Mouse (Mus musculus) cortical plate, adult 2 months (tissue): ENCODE measurements around the gene Olfr25. TPM values are rescaled to one million over a fixed set of nuclear protein-coding genes. Genes with fewer than 3 reads are reported as not detected.

Experiments used
- H3K27ac ChIP-seq: fragments of 200-500 bp; 2 replicates; pipeline ENCODE4 v1.5.1; 2012; ENCODE audit warnings: low read length, control low read depth, inconsistent platforms; ENCODE audit not compliant: insufficient read depth
- H3K4me1 ChIP-seq: fragments of 200-500 bp; 2 replicates; pipeline ENCODE4 v1.6.1; 2011; ENCODE audit warnings: low read length; ENCODE audit not compliant: control insufficient read depth, insufficient read depth
- H3K4me3 ChIP-seq: fragments of 200-500 bp; 2 replicates; pipeline ENCODE4 v1.5.1; 2011; ENCODE audit warnings: mild to moderate bottlenecking, low read length, control low read depth; ENCODE audit not compliant: insufficient read depth
- CTCF ChIP-seq: fragments of 200-500 bp; IDR thresholded peaks from 2 replicates; pipeline ENCODE4 v1.5.1; 2011; ENCODE audit warnings: mild to moderate bottlenecking, control low read depth, low read length; ENCODE audit not compliant: insufficient read depth; ENCODE audit errors: extremely low read depth
- POLR2A ChIP-seq: fragments of 200-500 bp; IDR thresholded peaks from 2 replicates; pipeline ENCODE4 v1.6.1; 2011; ENCODE audit warnings: mild to moderate bottlenecking, low read length, control low read depth; ENCODE audit not compliant: insufficient read depth; ENCODE audit errors: extremely low read depth
- polyA plus RNA-seq: library from polyadenylated mRNA; depleted of rRNA; stranded (reverse); fragments of >200 nt; gene quantifications from 2 replicates; pipeline ENCODE4 v1.2.3, GENCODE M21; 2012; rRNA removed

Olfr25 gene
- not detected in 2 replicates for polyA plus RNA-seq

DNA sequence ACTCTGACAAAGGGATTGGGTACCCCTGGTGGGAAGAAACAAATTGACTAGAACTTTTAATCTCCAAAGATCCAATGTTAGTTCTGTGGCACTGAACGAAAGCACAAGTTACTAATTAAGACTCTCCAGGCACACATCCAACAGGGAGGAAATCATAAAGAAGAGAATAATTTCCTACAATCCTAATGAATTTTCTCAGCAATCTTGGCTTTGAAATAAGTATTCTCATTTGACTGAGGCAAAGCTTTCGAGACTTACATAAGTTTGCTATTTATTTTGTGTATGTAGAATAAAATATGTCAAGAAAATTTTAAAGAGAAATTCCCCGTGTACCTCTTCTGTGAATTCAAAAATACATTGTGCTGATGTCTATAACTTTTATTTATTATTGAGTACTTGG, at the start of gene Olfr25:
Gene Olfr25, plus strand, starts transcription at position 301 of the 400 bp plus-strand sequence.
- no peak within 1 kb of the TSS for H3K27ac ChIP-seq
- no peaks in the 10 kb centered on the region for H3K4me1 ChIP-seq
- no peak for TF ChIP-seq CTCF
- no peak for TF ChIP-seq POLR2A
- no peak within 1 kb of the TSS for H3K4me3 ChIP-seq

DNA sequence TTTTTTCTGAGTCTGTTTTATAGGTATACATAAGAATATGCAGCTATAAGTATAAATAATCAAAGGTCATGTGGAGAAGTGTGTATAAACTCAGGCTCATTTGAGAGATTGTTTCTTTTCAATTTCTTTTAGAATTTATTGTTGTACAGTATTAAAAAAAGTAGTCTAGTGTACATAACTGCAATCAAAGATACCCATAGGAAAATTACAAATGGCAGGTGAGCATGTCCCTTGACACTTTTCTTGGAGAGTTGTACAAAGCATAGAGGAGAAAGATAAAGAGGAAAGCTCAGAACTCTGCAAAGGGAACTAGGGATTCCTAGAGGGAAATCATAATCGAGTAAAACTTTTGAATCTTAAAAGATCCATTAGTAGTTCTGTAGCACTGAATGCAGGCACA, 38.1 kb upstream of the Olfr25 start, which contains the start of gene Olfr896-ps1:
Gene Olfr896-ps1, plus strand, starts transcription at position 301 of the 400 bp plus-strand sequence.
- no peaks in the 10 kb centered on the region for H3K4me1 ChIP-seq
- TF ChIP-seq POLR2A, result no peak
- no peak for TF ChIP-seq CTCF
- no peak within 1 kb of the TSS for H3K27ac ChIP-seq
- H3K4me3 ChIP-seq, result no peak within 1 kb of the TSS

DNA sequence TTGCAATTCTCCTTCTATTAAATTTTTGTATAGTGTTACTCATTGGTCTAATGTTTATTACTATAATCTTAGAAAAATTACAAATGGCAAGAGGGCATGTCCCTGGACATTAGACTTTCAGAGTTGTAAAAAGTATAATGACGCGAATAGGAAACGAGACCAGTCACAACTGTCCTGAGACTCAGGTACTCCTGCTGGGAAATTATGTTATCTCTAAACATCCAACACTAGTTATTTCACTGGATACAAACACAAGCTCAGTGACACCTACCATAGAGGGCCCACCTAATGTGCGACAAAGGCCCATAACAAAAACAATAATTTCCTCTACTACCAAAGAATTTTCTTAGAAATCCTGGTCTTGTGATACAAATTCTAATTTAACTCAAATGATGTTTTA, 19.3 kb downstream of the Olfr25 start, which contains the start of gene Olfr898:
Gene Olfr898, plus strand, starts transcription at position 301 of the 400 bp plus-strand sequence.
- Histone ChIP-seq H3K27ac (no peak within 1 kb of the TSS), H3K4me3 (no peak within 1 kb of the TSS), H3K4me1 (no peaks in the 10 kb centered on the region)
- TF ChIP-seq POLR2A (no peak), CTCF (no peak)

DNA sequence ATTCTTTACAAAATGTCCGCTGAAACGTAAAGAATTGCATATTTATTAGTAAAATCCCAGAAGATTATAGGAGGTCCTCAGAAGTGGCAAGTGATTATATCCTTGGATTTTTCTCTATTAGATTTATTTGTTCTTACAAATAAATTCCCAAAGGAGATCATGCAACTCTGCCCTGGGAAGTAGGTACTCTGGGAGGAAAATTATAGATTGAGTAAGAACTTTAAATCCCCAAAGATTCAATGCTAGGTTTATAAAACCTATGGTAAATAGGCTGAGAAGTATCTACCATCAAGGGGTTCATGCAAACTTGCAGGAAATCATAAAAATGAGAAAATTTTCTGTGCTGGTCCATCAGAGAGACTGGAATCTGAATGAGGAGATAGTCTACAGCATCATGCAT, 37.7 kb downstream of the Olfr25 start, which contains the start of gene Olfr250:
Gene Olfr250, plus strand, starts transcription at position 301 of the 400 bp plus-strand sequence.
- Histone ChIP-seq H3K4me3 (no peak within 1 kb of the TSS), H3K27ac (no peak within 1 kb of the TSS), H3K4me1 (no peaks in the 10 kb centered on the region)
- TF ChIP-seq CTCF (no peak), POLR2A (no peak)

DNA sequence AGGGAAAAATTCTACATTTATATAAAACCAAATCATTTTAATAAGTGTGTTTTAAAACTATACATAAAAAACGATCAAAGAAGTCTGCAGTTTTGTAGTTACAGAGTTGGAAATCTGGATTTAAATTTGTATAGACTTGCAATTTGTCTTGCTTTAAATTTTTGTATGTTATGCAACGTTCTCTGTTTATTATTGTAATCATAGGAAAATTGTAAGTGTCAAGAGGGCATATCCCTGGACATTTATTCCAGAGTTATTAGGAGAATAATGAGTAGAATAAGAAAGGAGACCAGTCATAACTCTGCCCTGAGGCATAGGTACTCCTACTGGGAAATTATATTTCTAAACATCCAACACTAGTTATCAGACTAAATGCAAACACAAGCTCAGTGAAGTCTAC, 47.9 kb downstream of the Olfr25 start, which contains the start of gene Olfr251:
Gene Olfr251, plus strand, starts transcription at position 301 of the 400 bp plus-strand sequence.
- no peak within 1 kb of the TSS for H3K27ac ChIP-seq
- TF ChIP-seq POLR2A (no peak), CTCF (no peak)
- H3K4me3 ChIP-seq, result no peak within 1 kb of the TSS
- no peaks in the 10 kb centered on the region for H3K4me1 ChIP-seq

Other genes with a start within 250 kb of the Olfr25 start
- gene Olfr887, start 245.0 kb upstream of the Olfr25 start, polyA plus RNA-seq, result not detected in 2 replicates
- not detected in 2 replicates for gene Olfr888, start 220.9 kb upstream of the Olfr25 start, polyA plus RNA-seq
- gene Olfr889, start 213.9 kb upstream of the Olfr25 start, polyA plus RNA-seq, result not detected in 2 replicates
- not detected in 2 replicates for gene Olfr890, start 186.5 kb upstream of the Olfr25 start, polyA plus RNA-seq
- gene Olfr891, start 148.2 kb upstream of the Olfr25 start, polyA plus RNA-seq, result not detected in 2 replicates
- not detected in 2 replicates for gene Olfr893, start 120.7 kb upstream of the Olfr25 start, polyA plus RNA-seq
- not detected in 2 replicates for gene Olfr894, start 111.0 kb upstream of the Olfr25 start, polyA plus RNA-seq
- not detected in 2 replicates for gene Olfr143, start 76.3 kb upstream of the Olfr25 start, polyA plus RNA-seq
- gene Olfr895, start 61.2 kb upstream of the Olfr25 start, polyA plus RNA-seq, result not detected in 2 replicates
- not detected in 2 replicates for gene Olfr896-ps1, start 38.0 kb upstream of the Olfr25 start, polyA plus RNA-seq
- not detected in 2 replicates for gene Olfr898, start 19.4 kb downstream of the Olfr25 start, polyA plus RNA-seq
- not detected in 2 replicates for gene Olfr250, start 37.8 kb downstream of the Olfr25 start, polyA plus RNA-seq
- not detected in 2 replicates for gene Olfr251, start 48.0 kb downstream of the Olfr25 start, polyA plus RNA-seq
- not detected in 2 replicates for gene Olfr147, start 72.6 kb downstream of the Olfr25 start, polyA plus RNA-seq
- gene Olfr901, start 100.4 kb downstream of the Olfr25 start, polyA plus RNA-seq, result not detected in 2 replicates
- not detected in 2 replicates for gene Olfr902, start 118.6 kb downstream of the Olfr25 start, polyA plus RNA-seq
- not detected in 2 replicates for gene Olfr904, start 134.1 kb downstream of the Olfr25 start, polyA plus RNA-seq
- gene Olfr905, start 142.0 kb downstream of the Olfr25 start, polyA plus RNA-seq, result not detected in 2 replicates
- gene Olfr906, start 158.0 kb downstream of the Olfr25 start, polyA plus RNA-seq, result not detected in 2 replicates
- not detected in 2 replicates for gene Olfr907, start 166.7 kb downstream of the Olfr25 start, polyA plus RNA-seq
- not detected in 2 replicates for gene Olfr911-ps1, start 192.5 kb downstream of the Olfr25 start, polyA plus RNA-seq
- not detected in 2 replicates for gene Olfr910, start 208.8 kb downstream of the Olfr25 start, polyA plus RNA-seq